Mouse (Mus musculus) ES-E14 (cell line): ENCODE measurements at regions not wholly inside any gene's neighbourhood (a gene's known extent, or its start where the extent isn't known, plus 50 kb on each side); places are given as distances from the start of the nearest gene placed in this dataset.

Experiments
- CHD2 ChIP-seq: IDR thresholded peaks from 2 replicates; pipeline ENCODE4 v1.6.1; 2014; ENCODE audit warnings: mild to moderate bottlenecking, low read depth, low read length, inconsistent platforms
- ZC3H11A ChIP-seq: IDR thresholded peaks from 2 replicates; pipeline ENCODE4 v1.6.1; 2012; ENCODE audit warnings: low read depth, mild to moderate bottlenecking, inconsistent platforms, low read length, borderline replicate concordance
- ZNF384 ChIP-seq: IDR thresholded peaks from 2 replicates; pipeline ENCODE4 v1.6.1; 2012; ENCODE audit warnings: low read depth, low read length, inconsistent platforms

GRCm38 (mm10) chr3:60138319-60138718, 56.6 kb downstream of the Sucnr1 start:
- TF ChIP-seq ZC3H11A: no peak
- no peak for TF ChIP-seq ZNF384
- TF ChIP-seq CHD2: no peak
